Mouse (Mus musculus): ENCODE results near the gene Nmb.

- no peak for TF ChIP-seq CTCF (IDR thresholded peaks at IDR 0.05)
- no peak for TF ChIP-seq POLR2A (IDR thresholded peaks at IDR 0.05; ENCODE audit: insufficient read depth, low read depth, low read length)
These were observed 41.4 kb downstream of the Nmb start for GRCm38 (mm10) chr7:80863520-80863919.

Measured in heart, adult 2 months (tissue).